Mouse (Mus musculus) fat pad, adult 2 months (tissue): ENCODE data around the gene Hist1h1d.
"Not testable (repeated sequence)": the region's sequence is repeated elsewhere in the genome, so short reads cannot be mapped to it uniquely, and the experiment has no call there.

Experiments
- DNase-seq: peaks from one replicate; pipeline ENCODE4 v3.0.0-alpha.2; 2011; ENCODE audit warnings: low read depth, low spot score; ENCODE audit errors: extremely low read depth

The Hist1h1d gene

DNA sequence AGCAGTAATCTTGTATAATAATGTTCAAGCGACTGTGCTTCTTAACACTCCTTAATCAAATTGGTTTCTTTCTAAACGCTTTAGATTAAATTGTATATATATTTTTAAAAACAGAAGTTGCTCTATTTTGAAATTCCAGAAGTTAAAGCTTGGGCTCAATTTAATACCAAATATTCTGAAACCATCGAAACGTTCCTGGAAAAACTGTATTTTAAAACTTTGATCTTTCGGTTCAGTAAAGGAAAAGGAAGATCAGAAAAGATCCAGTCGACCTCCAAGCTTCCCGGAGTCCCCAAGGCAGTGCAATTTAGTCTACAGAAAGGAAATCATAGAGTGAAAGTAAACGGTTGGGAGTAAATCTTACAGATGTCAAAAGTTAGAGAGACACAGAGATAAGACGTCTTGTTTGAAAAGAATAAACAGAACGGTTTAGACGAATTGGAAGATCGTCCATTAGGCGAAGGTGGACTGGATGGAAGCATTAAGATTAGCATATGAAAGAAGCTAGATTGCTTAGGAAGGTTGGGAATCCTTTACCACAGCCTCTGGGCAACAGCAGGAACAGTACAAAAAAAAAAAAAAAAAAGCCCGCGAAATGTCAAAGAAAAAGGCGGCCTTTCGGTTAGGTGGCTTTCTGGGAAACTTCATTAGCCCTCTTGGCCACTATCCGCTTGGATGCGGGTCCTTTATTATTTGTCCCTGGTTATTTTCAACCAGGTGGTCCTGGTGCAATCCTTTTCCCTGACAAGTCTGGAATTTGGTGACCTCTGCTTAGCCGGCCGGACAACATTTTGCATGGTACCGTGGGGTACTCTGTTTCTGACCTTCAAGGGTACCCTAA, 33.3 kb downstream of the Hist1h1d start:
- no peak for DNase-seq

DNA sequence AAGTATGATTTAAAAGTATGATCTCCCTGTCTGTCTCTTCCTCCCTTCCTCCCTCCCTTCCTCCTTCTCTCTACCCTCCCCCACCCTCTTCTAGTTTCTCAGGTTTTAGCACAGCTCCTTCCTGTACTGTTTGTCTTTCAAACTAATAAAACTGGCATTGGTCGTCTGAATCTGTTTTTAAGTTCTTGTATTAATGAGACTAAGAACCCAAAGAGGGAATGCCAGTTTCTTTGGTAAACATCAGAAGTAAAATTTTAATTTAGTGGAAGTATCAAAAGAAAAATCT, 33.8 kb downstream of the Hist1h1d start:
- DNase-seq: no peak

DNA sequence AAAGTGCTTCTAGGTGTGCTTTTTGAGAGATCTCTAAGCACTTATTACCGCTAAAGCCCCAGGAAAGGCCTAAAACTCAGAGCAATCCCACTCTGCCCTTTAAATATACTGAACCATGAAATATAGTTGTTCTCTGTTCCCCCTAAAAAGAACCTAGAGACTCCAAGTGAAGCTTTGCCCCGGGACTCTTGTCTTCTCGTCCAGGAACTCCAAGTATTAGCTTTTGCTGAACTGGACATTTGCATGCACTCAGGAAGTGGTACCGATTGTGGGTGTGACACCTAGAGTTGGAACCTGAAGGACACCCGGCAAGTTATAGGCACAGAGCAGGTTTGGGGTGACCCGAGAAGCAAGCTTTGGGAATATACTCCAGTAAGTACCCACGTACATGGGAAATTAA, 38.1 kb downstream of the Hist1h1d start:
- DNase-seq: no peak

DNA sequence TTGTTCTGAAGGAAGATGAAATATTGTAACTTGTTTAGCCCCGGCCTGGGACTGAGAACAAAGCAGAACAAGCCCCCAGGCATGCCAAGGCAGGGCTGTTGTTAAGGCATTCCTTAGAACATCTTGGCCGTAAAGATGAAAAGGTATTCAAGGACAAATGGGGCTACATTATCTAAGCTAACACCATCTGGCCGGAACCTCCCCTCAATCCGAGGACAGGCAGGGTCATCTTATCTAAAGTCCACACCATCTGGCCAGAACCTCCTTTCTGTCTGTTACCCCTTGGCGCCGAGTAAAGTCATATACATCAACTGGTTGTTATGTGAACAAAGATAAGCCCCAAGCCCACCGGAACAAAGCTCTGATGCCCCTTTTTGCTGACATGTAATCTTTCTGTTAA, 38.8 kb downstream of the Hist1h1d start:
- DNase-seq: not testable (repeated sequence)

DNA sequence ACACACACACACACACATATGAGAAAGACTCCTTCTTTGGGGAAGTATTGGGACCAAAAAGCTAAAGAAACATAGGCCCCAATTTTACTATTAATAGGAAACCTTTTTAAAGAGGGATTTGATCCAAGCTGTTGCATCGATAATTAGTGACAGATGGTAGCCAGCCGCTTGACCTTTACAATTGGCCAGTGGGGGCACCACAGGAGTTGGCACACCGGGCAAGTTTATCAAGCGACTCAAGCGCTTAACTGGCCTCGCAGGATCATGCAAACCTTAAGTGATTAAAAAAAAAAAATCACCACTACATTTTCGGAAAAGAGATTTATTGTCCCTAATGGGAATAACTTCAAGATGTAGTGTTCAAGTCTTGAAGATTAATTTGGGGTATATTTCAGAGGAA, 39.6 kb downstream of the Hist1h1d start:
- DNase-seq: no peak

DNA sequence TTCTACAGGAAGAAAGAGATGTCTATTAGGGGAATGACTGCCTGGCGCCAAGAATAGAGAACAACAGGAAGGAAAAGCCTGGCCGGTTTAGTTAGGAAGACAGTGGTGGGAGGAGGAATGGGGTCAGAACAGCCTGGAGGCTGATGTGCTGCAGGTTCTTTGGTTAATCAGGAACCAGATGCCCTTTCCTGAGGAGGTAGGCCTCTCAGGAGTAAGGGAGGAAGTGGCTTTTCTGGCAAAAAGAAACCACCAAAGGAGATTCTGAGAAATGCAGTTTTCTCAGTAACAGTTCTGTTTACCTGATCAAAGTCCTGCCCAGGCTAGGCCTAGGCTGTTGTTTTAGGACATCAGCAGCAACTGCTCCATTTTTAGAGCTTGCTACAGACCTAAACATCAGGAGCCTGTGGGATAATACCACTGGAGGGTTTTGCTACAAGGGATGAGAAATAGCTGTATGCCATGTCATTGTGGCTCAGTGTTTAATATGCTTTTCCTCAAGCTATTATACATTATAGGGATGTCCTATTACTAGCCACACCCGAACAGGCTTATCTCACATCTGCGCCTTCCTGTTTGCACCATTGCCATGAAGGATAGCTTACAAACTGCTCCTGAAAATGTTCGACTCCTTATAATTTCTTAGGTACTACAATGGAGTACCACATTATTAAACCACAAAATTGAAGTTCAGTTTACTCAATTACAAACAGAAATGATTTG, 40.1 kb downstream of the Hist1h1d start:
- no peak for DNase-seq

DNA sequence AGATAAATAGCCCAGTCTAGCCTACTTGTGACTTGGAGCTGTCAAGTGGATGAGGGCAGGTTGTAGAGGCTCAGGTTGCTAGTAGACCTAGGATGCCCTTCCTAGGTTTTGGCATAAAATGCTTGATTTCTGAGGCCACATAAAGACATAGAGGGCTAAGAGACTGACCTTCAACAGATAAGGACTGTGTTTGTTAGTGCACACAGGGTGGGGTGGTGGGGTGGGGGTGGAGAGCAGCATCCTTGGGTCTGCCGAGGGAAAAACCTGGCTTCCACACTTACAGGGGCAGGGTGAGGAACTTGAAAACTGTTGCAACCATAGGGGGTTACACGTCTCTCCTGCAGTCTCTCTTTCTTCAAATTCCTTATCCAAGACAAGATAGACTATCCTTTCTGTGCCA, 42.1 kb downstream of the Hist1h1d start:
- DNase-seq: no peak

DNA sequence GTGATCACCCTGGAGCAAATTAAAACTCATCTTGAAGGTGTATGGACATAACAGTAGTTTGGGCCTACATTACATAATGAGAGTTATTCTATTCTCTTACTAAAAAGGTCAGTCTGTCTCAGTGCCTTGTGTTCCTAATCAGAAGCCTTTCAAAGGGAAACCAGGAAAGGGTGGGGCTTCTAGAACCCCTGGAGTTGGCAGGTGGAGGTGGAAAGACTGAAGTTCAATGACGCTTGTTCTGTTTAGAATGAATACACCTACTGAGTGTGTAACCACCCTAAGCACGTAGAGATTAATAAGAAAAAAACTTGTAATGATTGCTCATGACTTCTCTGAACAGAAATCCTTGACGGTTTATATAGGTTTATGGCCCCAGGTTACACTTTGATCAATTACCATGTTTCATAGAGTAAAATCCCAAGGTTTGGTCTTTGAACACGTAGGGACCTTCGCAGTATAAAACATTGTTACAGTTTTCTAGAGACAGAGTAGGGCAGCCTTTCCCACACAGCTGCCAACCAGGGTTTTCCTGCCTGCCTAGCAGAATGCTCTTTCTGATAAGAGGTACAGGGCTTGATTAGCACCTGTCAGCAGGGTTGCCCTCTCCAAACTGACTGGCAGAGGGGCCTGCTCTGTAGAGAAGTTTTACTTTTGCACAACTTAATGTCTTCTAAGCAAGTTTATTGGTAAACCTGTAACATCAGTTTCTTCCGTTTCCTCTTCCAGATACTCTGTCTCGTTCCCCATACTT, 42.7 kb downstream of the Hist1h1d start:
- no peak for DNase-seq

DNA sequence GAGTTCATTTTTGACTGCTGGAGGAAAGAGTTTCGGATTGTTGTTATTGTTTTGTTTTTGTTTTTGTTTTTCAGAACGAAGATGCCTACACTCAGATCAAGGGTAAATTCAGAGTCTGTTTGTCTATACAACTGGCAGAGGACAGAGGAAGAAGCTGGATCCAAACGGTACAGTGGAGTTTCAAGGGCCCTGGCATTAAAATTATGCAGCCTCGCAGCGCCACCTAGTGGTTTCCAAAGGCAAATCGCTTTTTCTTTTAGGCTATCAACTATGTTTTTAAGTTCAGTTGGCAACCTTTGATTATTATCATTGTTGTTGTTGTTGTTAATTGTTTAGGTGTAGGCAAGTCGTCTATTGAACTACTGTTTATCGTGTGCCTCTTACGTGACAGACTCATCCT, 44.9 kb downstream of the Hist1h1d start:
- DNase-seq: no peak

DNA sequence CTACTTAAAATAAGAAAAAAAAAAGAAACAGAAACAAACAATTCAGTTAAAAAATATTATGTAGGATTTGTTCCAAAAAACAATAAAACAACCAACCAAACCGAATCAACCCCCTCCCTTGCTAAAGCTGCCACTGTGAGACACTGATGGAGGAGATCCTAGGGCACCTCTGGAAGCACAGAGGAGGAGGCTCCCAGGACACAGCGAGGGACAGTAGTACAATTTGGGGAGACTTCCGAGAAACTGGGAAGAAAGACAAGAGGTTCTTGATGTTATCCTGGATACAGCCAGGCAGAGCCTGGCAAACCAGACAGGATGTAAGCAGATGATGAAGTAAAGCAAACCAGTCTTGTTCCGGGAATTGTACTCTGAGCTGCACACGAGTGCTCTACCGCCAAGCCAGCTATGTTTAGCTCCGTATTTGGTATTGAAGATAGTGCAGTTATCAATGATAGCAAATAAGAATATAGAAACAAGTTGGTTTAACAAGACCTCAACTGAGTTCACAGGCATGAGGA, 50.2 kb downstream of the Hist1h1d start:
- no peak for DNase-seq

DNA sequence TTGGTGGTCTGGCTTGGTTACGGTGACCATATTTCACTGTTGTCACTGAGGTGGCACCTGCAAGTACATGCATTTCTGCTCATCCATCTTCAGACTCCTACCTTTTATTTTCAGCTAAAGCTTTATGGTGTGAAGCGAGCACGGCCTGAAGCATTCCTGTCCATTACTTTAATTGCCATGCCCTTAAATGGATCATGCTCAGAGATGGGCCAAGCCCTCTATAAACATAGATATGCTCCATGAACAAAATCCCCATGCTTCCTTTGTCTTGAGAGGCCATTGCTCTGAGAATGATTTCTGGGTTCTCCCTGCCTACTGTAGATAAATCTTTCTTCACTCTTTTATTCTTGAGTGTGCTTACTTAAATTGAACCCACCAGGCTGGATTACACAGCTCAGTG, 51.4 kb downstream of the Hist1h1d start:
- DNase-seq: no peak

DNA sequence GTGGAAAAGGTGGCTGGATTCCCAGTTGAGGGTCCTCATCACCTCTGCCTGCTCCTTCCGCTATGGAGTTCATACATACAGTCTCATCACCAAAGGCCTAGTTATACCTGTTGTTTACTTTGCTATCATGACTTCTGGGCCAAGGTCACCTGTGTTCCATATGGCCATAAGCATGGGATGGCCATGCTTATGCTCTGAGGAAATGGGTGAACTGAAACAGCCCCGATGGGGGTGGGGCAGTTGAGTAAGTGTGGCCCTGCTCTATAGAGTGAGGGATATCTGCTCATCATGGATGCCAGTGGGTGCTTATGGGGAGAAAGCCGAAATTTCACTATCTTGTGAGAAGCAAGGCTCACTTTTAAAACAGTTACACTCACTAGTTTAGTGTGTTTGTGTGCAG, 52.0 kb downstream of the Hist1h1d start:
- DNase-seq: no peak

DNA sequence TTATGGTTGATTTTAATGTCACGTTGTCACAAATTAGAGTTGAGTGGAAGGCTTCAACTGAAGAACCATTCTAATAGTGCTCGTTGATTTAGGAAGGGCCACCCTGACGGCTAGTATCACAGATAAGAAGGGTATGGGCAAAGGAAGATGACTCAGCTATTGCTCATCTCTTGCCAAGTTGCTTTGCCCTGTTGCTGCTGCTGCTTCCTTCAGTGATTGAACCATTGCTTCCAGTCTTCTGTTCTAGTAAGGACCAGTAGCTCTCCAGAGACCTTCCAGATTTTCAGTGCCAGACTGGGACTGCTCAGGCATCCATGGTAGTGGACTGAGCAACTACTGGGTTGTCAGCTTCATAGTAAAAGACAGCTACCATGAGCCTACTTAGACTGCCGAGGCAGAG, 56.1 kb downstream of the Hist1h1d start:
- no peak for DNase-seq

DNA sequence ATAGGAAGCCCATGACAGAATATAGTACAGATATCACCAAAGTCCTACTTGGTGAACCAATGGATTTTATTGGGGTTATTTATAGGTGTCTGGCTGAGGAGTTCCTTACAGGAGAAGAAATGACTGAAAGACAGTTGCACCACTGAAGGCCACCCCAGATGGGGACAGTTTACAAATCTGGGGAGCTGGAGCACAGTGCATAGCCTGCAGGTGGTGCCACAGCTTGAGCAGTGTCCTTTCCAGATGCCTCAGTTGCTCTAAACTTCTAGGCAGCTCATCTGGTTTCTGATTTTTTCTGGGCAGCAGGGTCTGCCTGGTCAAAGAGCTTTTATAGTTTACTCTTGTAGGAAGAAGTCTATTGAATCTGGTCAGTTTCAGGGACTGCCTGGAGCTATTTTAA, 56.8 kb downstream of the Hist1h1d start:
- no peak for DNase-seq
